Mouse (Mus musculus) CH12.LX (cell line): ENCODE data around the gene Rpp30. TPM values are rescaled to one million over a fixed set of nuclear protein-coding genes. Genes with fewer than 3 reads are reported as not detected.

Experiments
- DNase-seq: peaks from one replicate; pipeline ENCODE4 v3.0.0-alpha.2; 2013; ENCODE audit errors: extremely low read depth
- H3K27ac ChIP-seq: 2 replicates; pipeline ENCODE4 v1.5.1; 2012; ENCODE audit warnings: low read depth, mild to moderate bottlenecking, control low read depth, moderate library complexity; ENCODE audit not compliant: insufficient read depth
- H3K27me3 ChIP-seq: replicated peaks from 2 replicates; pipeline ENCODE3; 2012; ENCODE audit warnings: inconsistent platforms
- H3K36me3 ChIP-seq, 2 experiments: replicated peaks in 1 of 2; 2 replicates each; pipeline versions ENCODE3 to v1.6.1; 2012; ENCODE audit warnings: inconsistent platforms in 1 of 2, low read length in 1 of 2, mild to moderate bottlenecking in 1 of 2, mixed read lengths in 1 of 2, moderate library complexity in 1 of 2; ENCODE audit not compliant: control insufficient read depth in 1 of 2, insufficient read depth in 1 of 2
- H3K4me1 ChIP-seq, 2 experiments: 2 replicates each; pipeline ENCODE4 v1.6.1; 2012; ENCODE audit warnings: inconsistent platforms in 1 of 2, moderate library complexity in 1 of 2; ENCODE audit not compliant: insufficient read depth in 2 of 2, control insufficient read depth in 1 of 2
- H3K4me2 ChIP-seq: 2 replicates; pipeline ENCODE4 v1.6.1; 2012; ENCODE audit warnings: low read depth, mild to moderate bottlenecking, control low read depth; ENCODE audit not compliant: poor library complexity, insufficient read depth, severe bottlenecking
- H3K4me3 ChIP-seq, 3 experiments: fragments of 150-350 bp in 1 of 3; sonication (generic) in 1 of 3; replicated peaks in 1 of 3; 2 replicates each; pipeline versions ENCODE3 to v1.5.1; 2011 to 2012; ENCODE audit warnings: low read depth in 2 of 3, low read length in 2 of 3, mild to moderate bottlenecking in 2 of 3, moderate library complexity in 2 of 3, control low read depth in 1 of 3, improper control_type of control experiment in 1 of 3, inconsistent platforms in 1 of 3, mixed read lengths in 1 of 3; ENCODE audit not compliant: poor library complexity in 1 of 3
- H3K79me2 ChIP-seq: replicated peaks from 2 replicates; pipeline ENCODE4 v1.6.1; 2012; ENCODE audit warnings: mild to moderate bottlenecking, moderate library complexity; ENCODE audit not compliant: control insufficient read depth, poor library complexity, insufficient read depth, severe bottlenecking; ENCODE audit errors: extremely low read depth
- H3K9ac ChIP-seq: 2 replicates; pipeline ENCODE4 v1.6.1; 2012; ENCODE audit warnings: low read depth, mild to moderate bottlenecking, control low read depth, moderate library complexity; ENCODE audit not compliant: insufficient read depth
- H3K9me3 ChIP-seq: replicated peaks from 2 replicates; pipeline ENCODE3; 2012; ENCODE audit warnings: low read length, inconsistent platforms, mixed read lengths
- BHLHE40 ChIP-seq: IDR thresholded peaks from 2 replicates; pipeline ENCODE4 v1.6.1; 2011; ENCODE audit warnings: mild to moderate bottlenecking, low read depth, low read length, improper control_type of control experiment
- CTCF ChIP-seq, 2 experiments: IDR thresholded peaks in 1 of 2; conservative IDR thresholded peaks in 1 of 2; 2 replicates each; pipeline ENCODE4 v1.5.1; 2011 to 2012; ENCODE audit warnings: low read depth in 2 of 2, low read length in 2 of 2, improper control_type of control experiment in 1 of 2, inconsistent platforms in 1 of 2, mild to moderate bottlenecking in 1 of 2, moderate library complexity in 1 of 2
- EP300 ChIP-seq: IDR thresholded peaks from 2 replicates; pipeline ENCODE4 v1.6.1; 2011; ENCODE audit warnings: low read length, improper control_type of control experiment
- ETS1 ChIP-seq: conservative IDR thresholded peaks from 2 replicates; pipeline ENCODE4 v1.6.1; 2012; ENCODE audit warnings: low read depth, mild to moderate bottlenecking, inconsistent platforms, low read length, improper control_type of control experiment, moderate library complexity
- GABPA ChIP-seq: IDR thresholded peaks from 2 replicates; pipeline ENCODE4 v1.6.1; 2012; ENCODE audit warnings: low read depth, low read length, improper control_type of control experiment, inconsistent platforms; ENCODE audit not compliant: insufficient replicate concordance
- HCFC1 ChIP-seq: IDR thresholded peaks from 2 replicates; pipeline ENCODE4 v1.6.1; 2012; ENCODE audit warnings: low read depth, mild to moderate bottlenecking, inconsistent platforms, low read length, improper control_type of control experiment
- MAFK ChIP-seq: IDR thresholded peaks from 2 replicates; pipeline ENCODE4 v1.6.1; 2011; ENCODE audit warnings: low read length, improper control_type of control experiment; ENCODE audit not compliant: insufficient replicate concordance
- MAX ChIP-seq: IDR thresholded peaks from 2 replicates; pipeline ENCODE4 v1.6.1; 2011; ENCODE audit warnings: low read length, improper control_type of control experiment
- MEF2A ChIP-seq: IDR thresholded peaks from 2 replicates; pipeline ENCODE4 v1.6.1; 2014; ENCODE audit warnings: low read depth, mild to moderate bottlenecking, inconsistent platforms, low read length, improper control_type of control experiment, borderline replicate concordance
- MYC ChIP-seq: IDR thresholded peaks from 2 replicates; pipeline ENCODE4 v1.6.1; 2011; ENCODE audit warnings: low read depth, mild to moderate bottlenecking, improper control_type of control experiment, low read length
- PAX5 ChIP-seq: IDR thresholded peaks from 2 replicates; pipeline ENCODE4 v1.6.1; 2012; ENCODE audit warnings: low read length, inconsistent platforms, mixed read lengths
- RCOR1 ChIP-seq: conservative IDR thresholded peaks from 2 replicates; pipeline ENCODE4 v1.6.1; 2012; ENCODE audit warnings: low read depth, mild to moderate bottlenecking, inconsistent platforms, low read length, improper control_type of control experiment
- SMC3 ChIP-seq: IDR thresholded peaks from 2 replicates; pipeline ENCODE4 v1.6.1; 2011; ENCODE audit warnings: low read depth, low read length, improper control_type of control experiment
- TBP ChIP-seq: conservative IDR thresholded peaks from 2 replicates; pipeline ENCODE4 v1.6.1; 2011; ENCODE audit warnings: low read depth, low read length, improper control_type of control experiment
- TCF12 ChIP-seq: IDR thresholded peaks from 2 replicates; pipeline ENCODE4 v1.6.1; 2014; ENCODE audit warnings: low read depth, mild to moderate bottlenecking, inconsistent platforms, low read length, improper control_type of control experiment
- UBTF ChIP-seq: IDR thresholded peaks from 2 replicates; pipeline ENCODE4 v1.6.1; 2012; ENCODE audit warnings: low read depth, mild to moderate bottlenecking, inconsistent platforms, low read length, improper control_type of control experiment, moderate library complexity
- USF1 ChIP-seq: IDR thresholded peaks from 2 replicates; pipeline ENCODE4 v1.6.1; 2014; ENCODE audit warnings: low read depth, mild to moderate bottlenecking, inconsistent platforms, low read length, improper control_type of control experiment
- USF2 ChIP-seq: conservative IDR thresholded peaks from 2 replicates; pipeline ENCODE4 v1.6.1; 2011; ENCODE audit warnings: low read depth, low read length, improper control_type of control experiment
- ZKSCAN1 ChIP-seq: IDR thresholded peaks from 2 replicates; pipeline ENCODE4 v1.6.1; 2012; ENCODE audit warnings: low read depth, inconsistent platforms, low read length, improper control_type of control experiment, borderline replicate concordance
- ZMIZ1 ChIP-seq: IDR thresholded peaks from 2 replicates; pipeline ENCODE4 v1.6.1; 2012; ENCODE audit warnings: low read depth, mild to moderate bottlenecking, inconsistent platforms, low read length, improper control_type of control experiment
- ZNF384 ChIP-seq: IDR thresholded peaks from 2 replicates; pipeline ENCODE4 v1.6.1; 2012; ENCODE audit warnings: low read depth, low read length, improper control_type of control experiment, inconsistent platforms
- dilution Hi-C: fragments of 300-500 bp; cut with MboI; formaldehyde crosslinking; loops from 2 replicates; pipeline ENCODE4 v1.14.3; 2020; ENCODE audit warnings: low sequenced_read_pairs; ENCODE audit not compliant: extremely low pct_unique_long_range_greater_than_20kb, extremely low pct_ligation_motif_present
- in situ Hi-C: fragments of 300-500 bp; cut with MboI; formaldehyde crosslinking; loops from 3 replicates; pipeline ENCODE4 v1.14.3; 2019; ENCODE audit warnings: low sequenced_read_pairs, low pct_ligation_motif_present, low pct_unique_long_range_greater_than_20kb, mixed read lengths
- polyA plus RNA-seq: library from polyadenylated mRNA; unstranded; fragments of >175 nt; gene quantifications from 2 replicates; pipeline ENCODE4 v1.2.1, GENCODE M21; 2012; ENCODE audit warnings: low read depth; ENCODE audit not compliant: insufficient read length
- total RNA-seq, 2 experiments: library from RNA; depleted of rRNA; stranded (reverse); fragments of 300-350 nt in 1 of 2; fragments of >200 nt in 1 of 2; gene quantifications; 2 replicates each; pipeline ENCODE4 v1.2.3; 2012 to 2014

The Rpp30 gene
- total and polyA plus RNA-seq, 3 experiments = 32.7 to 120 (median 102) TPM

DNA sequence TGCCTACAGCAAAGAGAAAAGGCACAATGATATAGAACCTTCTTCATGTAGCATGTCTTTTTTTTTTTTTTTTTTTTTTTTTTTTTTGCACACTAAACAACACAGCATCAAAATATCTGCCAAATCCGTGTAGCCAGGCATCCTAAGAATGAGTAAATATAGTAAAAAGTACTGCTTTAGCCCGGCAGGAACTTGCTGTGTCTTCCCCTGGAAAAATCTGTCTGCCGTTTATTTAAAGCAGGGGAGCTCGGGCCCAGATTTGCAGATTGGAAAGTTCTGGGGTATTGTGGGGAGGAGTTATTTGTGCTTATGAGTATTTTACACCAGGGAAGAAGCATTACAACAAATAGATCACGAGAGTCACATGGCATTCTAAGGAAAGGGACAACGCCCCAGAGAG, 48.5 kb downstream of the Rpp30 start:
- Histone ChIP-seq H3K9ac (no peak overlapping the region), H3K79me2 (no peaks in the 10 kb centered on the region), H3K4me2 (no peak overlapping the region), H3K4me1 (peaks cover 0 to 7% of the 10 kb centered on the region in 2 experiments; a peak in 2 of 4 replicates), H3K27me3 (no peaks in the 10 kb centered on the region), H3K36me3 (no peaks in the 10 kb centered on the region)
- in situ Hi-C loops = no loop called here
- no peak for DNase-seq
- TF ChIP-seq BHLHE40 = 0 out of 2 replicates have a peak, but pooled peaks have one; percentile 6
- TF ChIP-seq SMC3 = no peak
- TF ChIP-seq ZNF384 = 0 out of 2 replicates have a peak, but pooled peaks have one; percentile 14
- TF ChIP-seq MAX = no peak
- TF ChIP-seq, all 38 proteins: peak for 2
- Histone ChIP-seq H3K9me3 (no peaks in the 10 kb centered on the region), H3K27ac (no peak overlapping the region), H3K4me3 (no peak overlapping the region)
- dilution Hi-C loops = no loop called here

DNA sequence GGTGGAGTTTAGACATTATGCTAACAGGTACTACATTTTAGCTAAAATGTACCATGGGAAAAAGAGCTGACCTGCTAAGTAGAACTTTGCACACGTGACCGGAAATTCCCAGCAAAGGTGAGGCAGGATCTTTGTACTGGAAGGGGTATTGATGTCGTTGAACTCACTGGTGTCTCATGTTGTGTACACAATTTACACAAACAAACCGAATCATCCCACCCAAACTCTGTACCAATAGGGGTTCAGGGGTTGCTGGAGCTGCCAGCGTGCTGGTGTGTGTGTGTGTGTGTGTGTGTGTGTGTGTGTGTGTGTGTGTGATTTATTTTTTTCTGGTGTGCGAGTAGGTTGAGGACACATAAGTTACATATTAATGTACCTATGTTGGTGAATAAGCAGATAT, 49.5 kb downstream of the Rpp30 start:
- dilution Hi-C loops = no loop called here
- TF ChIP-seq USF1 = no peak
- no peak for TF ChIP-seq RCOR1
- no peak for TF ChIP-seq MAX
- no peak for TF ChIP-seq EP300
- no peak for TF ChIP-seq ZKSCAN1
- TF ChIP-seq CTCF (conservative IDR thresholded peaks at IDR 0.05 in 1 of 2, IDR thresholded peaks at IDR 0.05 in 1 of 2; ENCODE audit: low read depth in 2 of 2, low read length in 2 of 2) = no peak
- TF ChIP-seq TBP = no peak
- TF ChIP-seq PAX5 = no peak
- TF ChIP-seq ETS1 = no peak
- TF ChIP-seq SMC3 = no peak
- no peak for TF ChIP-seq GABPA
- TF ChIP-seq, all 38 proteins: peak for 0
- no peak for DNase-seq
- Histone ChIP-seq H3K36me3 (no peaks in the 10 kb centered on the region), H3K4me2 (no peak overlapping the region), H3K4me1 (peaks cover 0 to 7% of the 10 kb centered on the region in 2 experiments; a peak in 2 of 4 replicates), H3K9me3 (no peaks in the 10 kb centered on the region), H3K27ac (no peak overlapping the region), H3K4me3 (no peak overlapping the region), H3K27me3 (no peaks in the 10 kb centered on the region), H3K9ac (no peak overlapping the region), H3K79me2 (no peaks in the 10 kb centered on the region)
- in situ Hi-C loops = no loop called here

GRCm38 (mm10) chr19:36133731-36134130, 50.2 kb downstream of the Rpp30 start:
- peaks cover 0 to 7% of the 10 kb centered on the region in 2 experiments; a peak in 2 of 4 replicates for H3K4me1 ChIP-seq
- DNase-seq = no peak
- no peaks in the 10 kb centered on the region for H3K27me3 ChIP-seq
- dilution Hi-C loops (no loop called here), in situ Hi-C loops (no loop called here)
- H3K9ac ChIP-seq = no peak overlapping the region
- no peaks in the 10 kb centered on the region for H3K79me2 ChIP-seq
- no peaks in the 10 kb centered on the region for H3K9me3 ChIP-seq
- H3K36me3 ChIP-seq = no peaks in the 10 kb centered on the region
- H3K4me2 ChIP-seq = no peak overlapping the region
- H3K4me3 ChIP-seq = no peak overlapping the region
- H3K27ac ChIP-seq = no peak overlapping the region
- TF ChIP-seq USF2 (no peak), CTCF (conservative IDR thresholded peaks at IDR 0.05 in 1 of 2, IDR thresholded peaks at IDR 0.05 in 1 of 2; ENCODE audit: low read depth in 2 of 2, low read length in 2 of 2) (no peak), USF1 (no peak), MEF2A (no peak), TBP (no peak), UBTF (no peak), HCFC1 (no peak), GABPA (no peak), BHLHE40 (no peak), MAFK (no peak), MYC (no peak), RCOR1 (no peak), TCF12 (no peak), ZNF384 (no peak), ETS1 (no peak), ZMIZ1 (no peak)
